Mouse (Mus musculus) Patski (cell line): Measurements from ENCODE around the gene Cenpp. TPM values are rescaled to one million over a fixed set of nuclear protein-coding genes. Genes with fewer than 3 reads are reported as not detected.

Source experiments
- ATAC-seq: fragments of 100-300 bp; one replicate; pipeline ENCODE4 v1.8.0; 2021
- CTCF ChIA-PET: fragments of 350-600 bp; sonication (Branson Sonifier 250); formaldehyde crosslinking; loops from one replicate; lab custom pipeline; 2022; ENCODE audit warnings: inconsistent platforms; lab: Charles Lee
- POLR2A ChIA-PET: fragments of 350-600 bp; sonication (Branson Sonifier 250); formaldehyde crosslinking; loops from one replicate; lab custom pipeline; 2022; ENCODE audit warnings: antibody characterized with exemption, inconsistent platforms; lab: Charles Lee
- DNase-seq: peaks from one replicate; pipeline ENCODE4 v3.0.0-alpha.2; 2011; ENCODE audit warnings: low read depth, low spot score
- H3K27me3 ChIP-seq: fragments of 371-371 bp; one replicate; pipeline ENCODE4 v1.5.1; 2021
- CTCF ChIP-seq: fragments of 100-300 bp; IDR thresholded peaks from one replicate; pipeline ENCODE4 v1.5.1; 2021
- in situ Hi-C: fragments of 300-500 bp; cut with MboI; formaldehyde crosslinking; loops from 3 replicates; pipeline ENCODE4 v1.11.1; 2018; ENCODE audit warnings: low pct_unique_long_range_greater_than_20kb, mixed read lengths
- polyA plus RNA-seq: library from polyadenylated mRNA; unstranded; gene quantifications from one replicate; pipeline ENCODE4 v1.2.3, GENCODE M21; 2021

Gene Cenpp
- polyA plus RNA-seq, 1 experiment from 2014 or later: 9.1 TPM

GRCm38 (mm10) chr13:49570371-49570770 is 82.2 kb downstream of the Cenpp start:
- ChIA-PET CTCF (interaction anchor here (1.1 to 2.2 kb wide), 2 partner anchors 9 to 67 kb away, joined by 5 to 6 read pairs; no protein-coding TSS in a partner anchor), POLR2A (no interaction called here)
- no peaks in the 10 kb centered on the region for H3K27me3 ChIP-seq
- no peak for DNase-seq
- TF ChIP-seq CTCF: no peak
- in situ Hi-C loops: no loop called here
- ATAC-seq: no peak

GRCm38 (mm10) chr13:49564347-49564746 is 88.2 kb downstream of the Cenpp start:
- in situ Hi-C loops: loop anchor here (5.0 kb wide), 1 partner anchor 78 kb away; no protein-coding TSS in a partner anchor
- CTCF ChIA-PET: interaction anchor here (0.7 to 1.4 kb wide), 3 partner anchors 12 to 80 kb away, joined by 3 to 8 read pairs (median 3); no protein-coding TSS in a partner anchor
- DNase-seq (no peak), ATAC-seq (no peak)
- TF ChIP-seq CTCF: peak; percentile 25
- POLR2A ChIA-PET: no interaction called here
- H3K27me3 ChIP-seq: no peaks in the 10 kb centered on the region

GRCm38 (mm10) chr13:49560886-49561285 is 91.7 kb downstream of the Cenpp start:
- ChIA-PET POLR2A (no interaction called here), CTCF (interaction anchor here (1.1 to 3.1 kb wide), 7 partner anchors 10 to 112 kb away, joined by 3 to 9 read pairs (median 5); no protein-coding TSS in a partner anchor)
- in situ Hi-C loops: loop anchor here (5.0 kb wide), 1 partner anchor 81 kb away; no protein-coding TSS in a partner anchor
- no peak for TF ChIP-seq CTCF
- no peak for ATAC-seq
- H3K27me3 ChIP-seq: no peaks in the 10 kb centered on the region
- no peak for DNase-seq

- CTCF ChIA-PET: interaction anchor here (1.1 to 2.2 kb wide), 3 partner anchors 9 to 110 kb away, joined by 4 to 8 read pairs (median 5); no protein-coding TSS in a partner anchor
- no peaks in the 10 kb centered on the region for H3K27me3 ChIP-seq
- DNase-seq (no peak), ATAC-seq (peak; percentile 69)
- in situ Hi-C loops: no loop called here
- TF ChIP-seq CTCF: peak; percentile 90
- POLR2A ChIA-PET: no interaction called here
These were observed 93.4 kb downstream of the Cenpp start for GRCm38 (mm10) chr13:49559185-49559584.

- in situ Hi-C loops: no loop called here
- POLR2A ChIA-PET: interaction anchor here (1.2 kb wide), 1 partner anchor 8 kb away, joined by 3 read pairs; no protein-coding TSS in a partner anchor
- H3K27me3 ChIP-seq: no peaks in the 10 kb centered on the region
- no peak for TF ChIP-seq CTCF
- CTCF ChIA-PET: interaction anchor here (2.4 kb wide), 1 partner anchor 87 kb away, joined by 8 read pairs; no protein-coding TSS in a partner anchor
- ATAC-seq: no peak
- no peak for DNase-seq
These were observed 95.7 kb downstream of the Cenpp start for GRCm38 (mm10) chr13:49556924-49557323.

- no peaks in the 10 kb centered on the region for H3K27me3 ChIP-seq
- in situ Hi-C loops: no loop called here
- TF ChIP-seq CTCF: no peak
- DNase-seq (no peak), ATAC-seq (no peak)
- CTCF ChIA-PET: interaction anchor here (2.4 kb wide), 1 partner anchor 88 kb away, joined by 8 read pairs; no protein-coding TSS in a partner anchor
- POLR2A ChIA-PET: interaction anchor here (1.2 kb wide), 1 partner anchor 9 kb away, joined by 3 read pairs; no protein-coding TSS in a partner anchor
These were observed 96.4 kb downstream of the Cenpp start for GRCm38 (mm10) chr13:49556203-49556602.

- no peak for ATAC-seq
- H3K27me3 ChIP-seq: no peaks in the 10 kb centered on the region
- ChIA-PET POLR2A (no interaction called here), CTCF (interaction anchor here (1.1 kb wide), 1 partner anchor 24 kb away, joined by 3 read pairs; no protein-coding TSS in a partner anchor)
- no peak for DNase-seq
- TF ChIP-seq CTCF: no peak
- in situ Hi-C loops: no loop called here
These were observed 98.1 kb downstream of the Cenpp start for GRCm38 (mm10) chr13:49554519-49554918.

GRCm38 (mm10) chr13:49549616-49550015 is 103.0 kb downstream of the Cenpp start:
- ChIA-PET POLR2A (interaction anchor here (0.6 kb wide), 1 partner anchor 27 kb away, joined by 3 read pairs; no protein-coding TSS in a partner anchor), CTCF (interaction anchor here (1.5 to 1.6 kb wide), 2 partner anchors 10 to 11 kb away, joined by 4 to 5 read pairs; no protein-coding TSS in a partner anchor)
- no peak for TF ChIP-seq CTCF
- DNase-seq: peak; percentile 28
- in situ Hi-C loops: no loop called here
- no peaks in the 10 kb centered on the region for H3K27me3 ChIP-seq
- ATAC-seq: peak; percentile 54

GRCm38 (mm10) chr13:49547563-49548150 is 104.9 kb downstream of the Cenpp start:
- H3K27me3 ChIP-seq: no peaks in the 10 kb centered on the region
- ChIA-PET CTCF (no interaction called here), POLR2A (no interaction called here)
- in situ Hi-C loops: no loop called here
- DNase-seq (no peak), ATAC-seq (no peak)
- no peak for TF ChIP-seq CTCF

- POLR2A ChIA-PET: no interaction called here
- in situ Hi-C loops: no loop called here
- DNase-seq (no peak), ATAC-seq (no peak)
- H3K27me3 ChIP-seq: no peaks in the 10 kb centered on the region
- TF ChIP-seq CTCF: no peak
- CTCF ChIA-PET: interaction anchor here (1.1 to 1.5 kb wide), 2 partner anchors 8 to 77 kb away, joined by 3 to 6 read pairs; no protein-coding TSS in a partner anchor
These were observed 106.1 kb downstream of the Cenpp start for GRCm38 (mm10) chr13:49546517-49546916.

GRCm38 (mm10) chr13:49545646-49546045 is 106.9 kb downstream of the Cenpp start:
- no peak for TF ChIP-seq CTCF
- no peak for ATAC-seq
- in situ Hi-C loops: no loop called here
- no peak for DNase-seq
- ChIA-PET POLR2A (no interaction called here), CTCF (interaction anchor here (1.5 kb wide), 1 partner anchor 76 kb away, joined by 3 read pairs; no protein-coding TSS in a partner anchor)
- no peaks in the 10 kb centered on the region for H3K27me3 ChIP-seq
